Mouse (Mus musculus): Measurements from ENCODE around the gene Cbr2.

The Cbr2 gene

GRCm38 (mm10) chr11:120723509-120723908 is 8.4 kb downstream of the Cbr2 start:
- H3K36me3 ChIP-seq (ENCODE audit: control insufficient read depth, insufficient read depth, low read length, poor library complexity, severe bottlenecking), result no peaks in the 10 kb centered on the region
- H3K27me3 ChIP-seq (ENCODE audit: control insufficient read depth, insufficient read depth, low read length, poor library complexity, severe bottlenecking), result no peaks in the 10 kb centered on the region
- DNase-seq (ENCODE audit: low read depth, low spot score), result no peak

DNA sequence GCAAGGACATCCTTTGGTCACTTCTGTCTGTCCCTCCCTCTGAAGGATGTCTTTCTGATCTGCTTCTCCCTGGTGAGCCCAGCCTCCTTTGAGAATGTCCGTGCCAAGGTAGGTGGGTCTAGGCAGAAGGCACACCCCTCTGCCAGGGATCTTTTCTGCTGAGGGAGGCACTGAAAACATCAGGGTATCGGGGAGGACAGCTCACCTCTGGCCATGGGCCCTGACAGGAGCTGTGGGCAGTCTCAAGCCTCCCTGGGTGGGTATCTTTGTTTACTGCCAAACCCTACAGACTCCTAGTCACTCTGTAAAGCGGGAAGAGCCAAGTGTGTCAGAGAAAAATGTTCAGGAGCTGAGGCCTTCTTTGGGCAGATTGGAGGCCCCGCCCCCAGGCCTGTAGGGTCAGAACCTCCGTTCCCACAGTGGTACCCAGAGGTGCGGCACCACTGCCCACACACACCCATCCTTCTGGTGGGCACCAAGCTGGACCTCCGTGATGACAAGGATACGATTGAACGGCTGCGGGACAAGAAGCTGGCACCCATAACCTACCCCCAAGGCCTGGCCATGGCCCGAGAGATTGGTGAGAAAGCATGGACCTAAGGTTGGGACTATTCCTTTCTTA is 9.0 kb downstream of the Cbr2 start:
- no peak for DNase-seq (ENCODE audit: low read depth, low spot score)
- Histone ChIP-seq H3K36me3 (ENCODE audit: control insufficient read depth, insufficient read depth, low read length, poor library complexity, severe bottlenecking) (peaks cover under 1% of the 10 kb centered on the region), H3K27me3 (ENCODE audit: control insufficient read depth, insufficient read depth, low read length, poor library complexity, severe bottlenecking) (no peaks in the 10 kb centered on the region)

DNA sequence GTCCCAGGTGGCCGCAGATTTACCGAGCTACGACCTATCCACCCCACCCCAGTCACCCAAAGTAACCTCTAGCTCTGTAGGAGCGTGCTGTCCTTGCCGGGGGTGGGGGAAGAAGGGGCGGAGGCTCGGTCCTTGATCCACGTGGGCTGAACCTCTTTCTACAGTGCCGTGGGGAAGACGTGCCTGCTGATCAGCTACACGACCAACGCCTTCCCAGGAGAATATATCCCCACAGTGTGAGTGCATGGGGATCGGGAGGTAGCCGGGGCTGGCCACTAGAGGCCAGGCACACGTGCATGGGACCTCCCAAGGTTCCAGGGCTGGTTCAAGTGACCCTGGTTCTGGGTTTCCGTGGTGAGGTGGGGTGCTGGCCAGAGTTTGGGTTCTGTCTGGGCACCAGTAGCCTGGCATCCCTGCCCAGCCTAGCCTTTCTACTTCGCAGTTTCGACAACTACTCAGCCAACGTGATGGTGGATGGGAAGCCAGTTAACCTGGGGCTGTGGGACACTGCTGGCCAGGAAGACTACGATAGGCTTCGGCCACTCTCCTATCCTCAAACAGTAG is 9.8 kb downstream of the Cbr2 start:
- DNase-seq (ENCODE audit: low read depth, low spot score), result no peak
- Histone ChIP-seq H3K36me3 (ENCODE audit: control insufficient read depth, insufficient read depth, low read length, poor library complexity, severe bottlenecking) (peaks cover 3% of the 10 kb centered on the region), H3K27me3 (ENCODE audit: control insufficient read depth, insufficient read depth, low read length, poor library complexity, severe bottlenecking) (no peaks in the 10 kb centered on the region)

DNA sequence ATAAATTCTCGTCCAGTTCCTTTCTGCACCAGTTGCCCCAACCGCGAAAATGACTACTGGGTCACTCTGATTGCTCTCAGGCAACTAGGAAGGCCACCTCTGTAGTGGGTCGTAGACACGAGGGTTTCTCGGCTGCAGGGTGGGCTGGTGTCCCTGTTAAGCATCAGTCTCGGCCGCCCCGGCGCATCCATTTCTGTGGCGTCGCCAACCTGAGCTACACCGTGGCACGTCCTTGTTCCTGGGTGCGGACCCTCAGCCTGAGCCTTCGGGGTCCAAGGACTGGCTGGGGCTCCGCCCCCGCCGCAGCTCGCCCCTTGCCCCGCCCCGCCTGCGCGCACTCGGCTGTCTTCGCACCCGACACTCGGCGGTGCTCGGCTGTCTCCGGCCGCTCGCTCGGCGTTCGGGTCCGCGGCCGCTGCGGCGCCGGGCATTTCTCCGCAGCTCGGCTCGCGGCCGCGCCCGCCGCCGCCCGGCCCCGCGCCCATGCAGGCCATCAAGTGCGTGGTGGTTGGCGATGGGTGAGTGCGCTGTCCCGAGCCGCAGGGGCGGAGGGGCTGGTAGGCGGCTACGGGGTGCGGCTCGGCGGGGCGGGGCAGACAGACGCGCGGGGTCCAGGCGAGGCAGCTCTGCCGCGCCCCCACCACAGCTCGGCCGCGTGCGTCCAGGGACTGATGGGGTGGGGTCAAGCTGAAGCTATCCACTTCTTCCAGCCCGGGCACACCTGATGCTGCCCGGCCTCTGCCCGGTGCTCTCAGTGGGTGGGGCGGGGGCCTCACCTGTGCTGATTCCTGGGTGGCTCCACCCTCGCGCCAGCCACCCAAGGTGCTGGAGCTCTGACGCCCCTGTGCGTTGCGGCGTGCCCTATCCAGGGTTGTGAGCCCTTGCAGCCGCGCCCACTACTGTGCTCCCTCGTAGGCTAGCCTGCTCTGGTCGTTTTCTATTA is 10.5 kb downstream of the Cbr2 start, which contains the start of gene Rac3:
Rac3 (plus strand) TSS at position 347 of the 943 bp plus-strand sequence.
- H3K36me3 ChIP-seq (ENCODE audit: control insufficient read depth, insufficient read depth, low read length, poor library complexity, severe bottlenecking), result peaks cover 3% of the 10 kb centered on the region
- peak; percentile 42 for DNase-seq (ENCODE audit: low read depth, low spot score)
- H3K27me3 ChIP-seq (ENCODE audit: control insufficient read depth, insufficient read depth, low read length, poor library complexity, severe bottlenecking), result no peaks in the 10 kb centered on the region

GRCm38 (mm10) chr11:120720450-120720849 is 11.5 kb downstream of the Cbr2 start:
- peak; percentile 94 for DNase-seq (ENCODE audit: low read depth, low spot score)
- Histone ChIP-seq H3K27me3 (ENCODE audit: control insufficient read depth, insufficient read depth, low read length, poor library complexity, severe bottlenecking) (no peaks in the 10 kb centered on the region), H3K36me3 (ENCODE audit: control insufficient read depth, insufficient read depth, low read length, poor library complexity, severe bottlenecking) (peaks cover 3% of the 10 kb centered on the region)

GRCm38 (mm10) chr11:120719841-120720376 is 12.0 kb downstream of the Cbr2 start:
- Histone ChIP-seq H3K27me3 (ENCODE audit: control insufficient read depth, insufficient read depth, low read length, poor library complexity, severe bottlenecking) (no peaks in the 10 kb centered on the region), H3K36me3 (ENCODE audit: control insufficient read depth, insufficient read depth, low read length, poor library complexity, severe bottlenecking) (peaks cover 3% of the 10 kb centered on the region)
- DNase-seq (ENCODE audit: low read depth, low spot score), result no peak

- H3K27me3 ChIP-seq (ENCODE audit: control insufficient read depth, insufficient read depth, low read length, poor library complexity, severe bottlenecking), result no peaks in the 10 kb centered on the region
- H3K36me3 ChIP-seq (ENCODE audit: control insufficient read depth, insufficient read depth, low read length, poor library complexity, severe bottlenecking), result peaks cover 3% of the 10 kb centered on the region
Observed at GRCm38 (mm10) chr11:120719242-120719641, 12.7 kb downstream of the Cbr2 start.

GRCm38 (mm10) chr11:120715131-120715530 is 16.8 kb downstream of the Cbr2 start:
- peaks cover 3% of the 10 kb centered on the region for H3K36me3 ChIP-seq (ENCODE audit: control insufficient read depth, insufficient read depth, low read length, poor library complexity, severe bottlenecking)
- DNase-seq (ENCODE audit: low read depth, low spot score), result no peak
- H3K27me3 ChIP-seq (ENCODE audit: control insufficient read depth, insufficient read depth, low read length, poor library complexity, severe bottlenecking), result no peaks in the 10 kb centered on the region

More at GRCm38 (mm10) chr11:120719242-120719641, 12.7 kb downstream of the Cbr2 start:
- no peak for DNase-seq (ENCODE audit: low read depth, low spot score)

GRCm38 (mm10) chr11:120714546-120714945 is 17.4 kb downstream of the Cbr2 start:
- DNase-seq (ENCODE audit: low read depth, low spot score), result no peak
- H3K36me3 ChIP-seq (ENCODE audit: control insufficient read depth, insufficient read depth, low read length, poor library complexity, severe bottlenecking), result peaks cover 3% of the 10 kb centered on the region
- no peaks in the 10 kb centered on the region for H3K27me3 ChIP-seq (ENCODE audit: control insufficient read depth, insufficient read depth, low read length, poor library complexity, severe bottlenecking)

DNA sequence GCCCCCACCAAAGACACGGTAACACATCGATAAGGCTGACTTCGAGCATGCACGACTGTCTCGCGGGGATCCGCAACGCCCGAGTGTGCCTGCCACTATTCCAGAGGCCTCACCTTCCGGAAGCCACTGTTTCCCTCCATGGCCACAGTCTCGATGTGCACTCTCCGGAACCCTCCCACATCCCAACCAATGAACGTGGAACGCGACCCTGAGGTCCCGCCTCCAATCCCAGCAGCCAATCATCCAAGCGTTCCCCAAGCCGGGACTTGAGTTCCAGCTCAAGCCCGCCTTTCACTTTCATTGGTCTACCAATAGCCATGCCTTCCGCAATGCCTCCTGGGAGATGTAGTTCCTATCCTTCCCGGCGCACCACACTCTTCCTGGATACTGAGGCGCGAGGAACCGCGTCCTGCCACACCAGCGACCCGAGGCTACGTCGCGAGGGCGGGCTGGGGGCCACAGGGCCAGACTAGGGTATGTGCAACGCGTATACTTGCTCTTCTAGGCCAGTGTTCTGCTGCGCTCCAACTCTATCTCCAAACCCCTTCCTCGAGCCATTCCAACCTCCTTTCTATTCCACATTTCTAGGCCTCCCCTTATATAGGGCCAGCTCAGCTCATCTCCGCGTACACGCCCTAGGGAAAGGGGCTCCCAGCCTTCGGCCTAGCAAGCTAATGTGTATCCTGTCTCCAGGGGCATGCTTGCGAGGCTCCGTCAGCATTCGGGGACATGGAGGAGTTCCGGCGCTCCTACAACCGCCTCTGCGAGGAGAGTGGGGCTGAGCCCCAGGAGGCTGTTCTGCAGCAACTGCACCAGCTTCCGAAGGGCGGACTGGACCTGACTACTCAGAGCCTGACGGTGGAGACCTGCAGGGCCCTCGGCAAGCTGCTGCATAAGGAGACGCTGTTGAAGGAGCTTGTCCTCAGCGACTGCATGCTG is 18.1 kb downstream of the Cbr2 start, which contains the start of the genes Cenpx and Lrrc45:
Cenpx (minus strand) TSS at position 159 of the 939 bp plus-strand sequence.
Lrrc45 (plus strand) TSS at position 346 of the 939 bp plus-strand sequence.
- peaks cover 3% of the 10 kb centered on the region for H3K36me3 ChIP-seq (ENCODE audit: control insufficient read depth, insufficient read depth, low read length, poor library complexity, severe bottlenecking)
- peak; percentile 97 for DNase-seq (ENCODE audit: low read depth, low spot score)
- no peaks in the 10 kb centered on the region for H3K27me3 ChIP-seq (ENCODE audit: control insufficient read depth, insufficient read depth, low read length, poor library complexity, severe bottlenecking)

DNA sequence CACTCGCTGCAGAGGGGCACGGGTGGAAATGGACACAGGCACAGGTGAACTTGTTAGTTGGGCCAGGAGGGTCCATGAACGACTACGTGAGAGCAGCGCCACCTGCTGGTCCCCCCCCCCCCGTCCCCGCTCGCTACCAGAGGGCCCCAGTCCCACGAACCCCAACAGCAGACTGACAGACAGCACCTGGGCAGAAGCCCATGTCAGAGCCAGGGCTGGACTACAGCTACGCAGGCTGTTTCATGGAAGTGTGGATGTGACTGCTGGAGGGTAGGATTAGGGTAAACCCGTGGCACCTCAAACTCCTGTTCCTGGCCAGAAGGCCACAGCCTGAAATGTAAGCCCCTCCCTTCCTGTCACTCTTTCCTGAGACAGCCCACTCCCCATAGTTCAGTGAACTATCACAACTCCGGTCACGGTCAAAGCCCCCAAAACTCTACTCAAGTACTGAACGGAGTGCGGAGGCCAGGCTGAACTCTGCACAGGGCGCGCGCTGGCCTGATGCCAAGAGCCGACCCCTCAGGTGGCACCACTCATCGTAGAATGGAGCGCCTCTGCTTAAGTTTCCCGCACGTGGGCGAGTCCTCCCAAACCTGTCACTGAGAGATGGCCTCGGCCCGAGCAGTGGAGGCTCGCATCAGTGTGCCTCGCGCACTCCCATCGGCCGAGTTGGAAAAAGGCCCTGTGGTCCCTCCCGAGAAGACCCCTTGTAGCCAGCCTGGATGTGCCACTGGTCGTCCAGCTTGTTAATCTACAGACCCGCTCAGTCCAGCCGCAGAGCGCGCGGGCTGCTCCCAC is 18.9 kb downstream of the Cbr2 start:
- peak; percentile 84 for DNase-seq (ENCODE audit: low read depth, low spot score)
- H3K27me3 ChIP-seq (ENCODE audit: control insufficient read depth, insufficient read depth, low read length, poor library complexity, severe bottlenecking), result no peaks in the 10 kb centered on the region
- peaks cover 3% of the 10 kb centered on the region for H3K36me3 ChIP-seq (ENCODE audit: control insufficient read depth, insufficient read depth, low read length, poor library complexity, severe bottlenecking)

DNA sequence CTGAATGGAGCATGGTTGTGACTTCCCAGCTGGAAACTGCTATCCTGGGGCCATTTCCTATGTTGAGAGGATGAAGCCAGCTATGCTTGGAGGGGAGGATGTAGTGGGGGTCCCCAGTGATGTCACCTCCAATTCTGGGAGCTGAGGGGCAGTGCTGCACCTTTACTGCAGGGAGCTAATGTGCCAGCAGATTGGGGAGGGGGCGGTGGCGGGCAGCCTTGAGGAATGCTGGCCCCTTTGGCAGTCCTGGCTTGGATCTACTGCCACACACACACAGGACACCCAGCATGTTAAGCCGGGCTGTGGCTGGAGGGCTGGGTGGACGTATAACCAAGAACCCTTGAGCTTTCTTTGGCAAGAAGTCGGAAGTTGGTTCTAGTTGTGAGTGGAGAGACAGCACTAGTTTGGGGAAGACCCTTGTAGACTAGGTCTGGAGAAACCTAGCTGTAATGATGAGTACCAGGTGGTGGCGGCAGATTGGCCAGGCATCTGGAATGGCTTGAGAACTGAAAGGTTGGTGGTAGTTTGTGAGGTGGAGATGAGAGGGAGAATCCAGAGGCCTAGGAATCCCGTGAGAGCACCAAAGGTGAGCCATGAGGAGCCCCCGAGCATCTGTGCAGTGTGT is 19.8 kb downstream of the Cbr2 start:
- DNase-seq (ENCODE audit: low read depth, low spot score), result no peak
- Histone ChIP-seq H3K27me3 (ENCODE audit: control insufficient read depth, insufficient read depth, low read length, poor library complexity, severe bottlenecking) (no peaks in the 10 kb centered on the region), H3K36me3 (ENCODE audit: control insufficient read depth, insufficient read depth, low read length, poor library complexity, severe bottlenecking) (no peaks in the 10 kb centered on the region; the same call in 1 of the 2 replicates)

DNA sequence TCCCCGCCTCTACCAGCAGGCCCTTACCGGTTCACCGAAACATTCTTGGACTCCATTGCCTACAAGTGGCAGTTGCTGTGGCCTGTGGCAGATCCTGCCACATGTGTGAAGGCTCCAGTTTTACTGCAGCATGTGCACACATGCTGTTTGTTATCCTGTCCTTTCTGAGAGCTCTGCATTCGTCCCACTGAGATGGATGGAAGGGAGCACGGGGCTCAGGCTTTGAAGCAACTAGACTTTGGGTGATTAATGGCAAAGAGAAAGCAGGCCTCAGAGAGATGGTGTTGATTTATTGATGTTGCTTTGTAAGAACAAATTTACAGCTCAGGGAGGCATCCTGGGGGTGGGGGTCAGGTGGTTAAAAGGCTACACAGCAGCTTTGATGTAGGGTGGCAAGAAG is 21.2 kb downstream of the Cbr2 start:
- H3K36me3 ChIP-seq (ENCODE audit: control insufficient read depth, insufficient read depth, low read length, poor library complexity, severe bottlenecking), result no peaks in the 10 kb centered on the region
- no peak for DNase-seq (ENCODE audit: low read depth, low spot score)

More for the DNA sequence above, 21.2 kb downstream of the Cbr2 start:
- H3K27me3 ChIP-seq (ENCODE audit: control insufficient read depth, insufficient read depth, low read length, poor library complexity, severe bottlenecking), result no peaks in the 10 kb centered on the region
